In genomic region chr4:137077216-137077615, GRCm38 (mm10) we compare ENCODE assay signal across 12 mouse cellular contexts. TPM values are rescaled to one million over a fixed set of nuclear protein-coding genes. Genes with fewer than 3 reads are reported as not detected.
DNase-seq lines count a peak whose midpoint lies in the region; ATAC-seq lines count a peak whose summit lies in the region.
"Had no signal": no experiment of that assay in that cellular context is flagged by ENCODE, and none has a peak within 500 bp of the region (broad histone marks: within the 10 kb centered on the region; RNA-seq: fewer than 3 reads in every experiment).

No protein-coding gene starts in this region.

- H3K27me3 ChIP-seq in megakaryocyte, embryonic 14.5 days (replicated peaks), result peaks cover 30% of the 10 kb centered on the region
- H3K27me3 ChIP-seq in liver, embryonic 11.5 days (replicated peaks; ENCODE audit: control insufficient read depth, insufficient read depth, low read length), result no peaks in the 10 kb centered on the region

- peak overlapping the region; percentile 23 for H3K4me3 ChIP-seq in megakaryocyte, embryonic 14.5 days (replicated peaks)
- no peak overlapping the region for H3K4me3 ChIP-seq in liver, embryonic 11.5 days (ENCODE audit: low read depth, low read length)
- H3K4me3 ChIP-seq: erythroblast, embryonic 14.5 days; lung, embryonic 15.5 days had no signal

- H3K9me3 ChIP-seq in megakaryocyte, embryonic 14.5 days, result no peaks in the 10 kb centered on the region
- no peaks in the 10 kb centered on the region for H3K9me3 ChIP-seq in liver, embryonic 11.5 days (ENCODE audit: control insufficient read depth, low read length)
- H3K9me3 ChIP-seq: lung, embryonic 15.5 days had no signal

- WGBS in liver, embryonic 11.5 days, result 34% methylated on average over 2 of the region's 2 CpGs

- H3K9ac ChIP-seq in liver, embryonic 11.5 days (ENCODE audit: low read depth, low read length), result no peak overlapping the region
- H3K9ac ChIP-seq: lung, embryonic 15.5 days had no signal

- ATAC-seq in megakaryocyte, adult 5-6 weeks (ENCODE audit: poor library complexity, severe bottlenecking), result no peak
- ATAC-seq in liver, embryonic 11.5 days (replicated peaks; ENCODE audit: low FRiP score), result 0 out of 2 replicates have a peak, but pooled peaks have one; percentile 18

- no peaks in the 10 kb centered on the region for H3K36me3 ChIP-seq in megakaryocyte, embryonic 14.5 days (replicated peaks; ENCODE audit: low read length)
- H3K36me3 ChIP-seq in liver, embryonic 11.5 days (ENCODE audit: control insufficient read depth, insufficient read depth, low read length), result no peaks in the 10 kb centered on the region
- H3K36me3 ChIP-seq: lung, embryonic 15.5 days had no signal

- peak; percentile 23 to 49 for DNase-seq in cerebellum, postnatal 10 days
- no peak for DNase-seq in cerebellum, adult 11 months
- DNase-seq in liver, embryonic 11.5 days (ENCODE audit: low spot score), result no peak
- peak; percentile 85 for DNase-seq in yolk sac, embryonic 10.5 days (ENCODE audit: low spot score)
- DNase-seq in cerebellum, postnatal 25 days, result no peak
- no peak for DNase-seq in right cerebral cortex, postnatal 25 days
- DNase-seq: heart, postnatal 10 days; thymus, adult 2 months had no signal

- H3K4me1 ChIP-seq in megakaryocyte, embryonic 14.5 days, result peaks cover 30% of the 10 kb centered on the region
- no peaks in the 10 kb centered on the region; the same call in none of the 2 replicates for H3K4me1 ChIP-seq in liver, embryonic 11.5 days (replicated peaks; ENCODE audit: control insufficient read depth, insufficient read depth, low read length)
- H3K4me1 ChIP-seq: lung, embryonic 15.5 days had no signal

- no peak overlapping the region for H3K27ac ChIP-seq in liver, embryonic 11.5 days (ENCODE audit: low read depth, low read length)
- H3K27ac ChIP-seq: lung, embryonic 15.5 days had no signal

- H3K4me2 ChIP-seq in liver, embryonic 11.5 days, result no peak overlapping the region
- H3K4me2 ChIP-seq: lung, embryonic 15.5 days had no signal

RNA-seq across cellular contexts. Expression of gene Zbtb40, which starts 28.6 kb away (rescaled TPM):
- 0.44 and 1.6 TPM in 2 replicates for polyA plus RNA-seq in megakaryocyte, embryonic 14.5 days (2012; ENCODE audit: insufficient read depth, low replicate concordance)
- total RNA-seq in megakaryocyte, adult 5-6 weeks (2015), result 3.1 and 3.5 TPM in 2 replicates
- total RNA-seq in megakaryocyte, adult 5-6 weeks (2017), result 5.7 and 6.6 TPM in 2 replicates
- polyA plus RNA-seq in liver, embryonic 11.5 days (2014; fragmentation: Nextera tagmentation; extraction: Ambion mirVana), result 4.4 and 5.7 TPM in 2 replicates

Comparison
In these comparisons a context has a peak if more than half of its experiments do, and no peak if none do; other contexts are left out.
1. DNase-seq: peak in cerebellum, postnatal 10 days (2 of 2) and yolk sac, embryonic 10.5 days (single experiment); none in cerebellum, adult 11 months (single experiment), liver, embryonic 11.5 days (single experiment), cerebellum, postnatal 25 days (0 of 2) and right cerebral cortex, postnatal 25 days (single experiment).